Mouse (Mus musculus) cerebellum, adult 9-11 months (tissue): ENCODE results near the gene Zfp2.

ENCODE experiments used
- DNase-seq: peaks from one replicate; pipeline ENCODE4 v3.0.0; 2022

Zfp2 gene

GRCm38 (mm10) chr11:50915671-50916320 lies at the start of gene Zfp2:
Zfp2 (minus strand) TSS chr11:50916165.
- peak; percentile 93 for DNase-seq

DNA sequence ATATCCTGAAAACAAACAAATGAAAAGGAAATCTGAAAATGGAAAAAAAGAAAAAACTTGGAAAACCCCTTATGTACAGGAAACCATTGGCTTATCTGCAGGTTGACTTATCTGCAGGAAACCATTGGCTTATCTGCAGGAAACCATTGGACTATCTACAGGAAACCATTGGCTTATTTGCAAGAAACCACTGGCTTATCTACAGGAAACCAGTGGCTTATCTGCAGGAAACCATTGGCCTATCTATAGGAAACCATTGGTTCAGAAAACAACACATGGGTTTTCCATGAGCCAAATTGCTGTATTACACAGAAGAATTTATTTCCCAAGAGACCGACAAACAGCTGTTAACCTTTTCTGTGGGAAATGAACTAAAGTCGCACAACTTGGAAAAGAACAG lies 48.9 kb upstream of the Zfp2 start:
- DNase-seq: no peak

- DNase-seq: no peak
Observed at GRCm38 (mm10) chr11:50953665-50954064, 37.7 kb upstream of the Zfp2 start, which contains the start of gene Prop1. Prop1 (minus strand) TSS chr11:50953765.

DNA sequence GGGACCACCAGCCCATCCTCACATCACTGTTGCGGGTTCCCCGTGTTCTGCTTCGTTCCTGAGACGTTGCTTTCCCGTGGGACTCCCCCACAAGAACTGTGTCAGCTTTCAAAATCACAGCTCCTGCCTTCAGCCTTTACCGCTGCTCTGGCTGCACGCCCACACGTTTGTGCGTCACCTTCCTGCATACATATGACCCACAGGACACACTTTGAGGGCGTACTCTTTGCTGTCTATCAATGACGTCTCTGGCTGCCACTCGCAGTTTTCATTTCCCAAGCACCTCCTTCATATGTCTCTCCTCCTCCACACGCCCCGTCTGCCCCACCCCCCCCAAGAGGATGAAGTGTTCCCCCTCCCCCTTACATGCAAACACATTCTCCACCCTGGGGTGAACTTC lies 36.3 kb upstream of the Zfp2 start:
- no peak for DNase-seq

DNA sequence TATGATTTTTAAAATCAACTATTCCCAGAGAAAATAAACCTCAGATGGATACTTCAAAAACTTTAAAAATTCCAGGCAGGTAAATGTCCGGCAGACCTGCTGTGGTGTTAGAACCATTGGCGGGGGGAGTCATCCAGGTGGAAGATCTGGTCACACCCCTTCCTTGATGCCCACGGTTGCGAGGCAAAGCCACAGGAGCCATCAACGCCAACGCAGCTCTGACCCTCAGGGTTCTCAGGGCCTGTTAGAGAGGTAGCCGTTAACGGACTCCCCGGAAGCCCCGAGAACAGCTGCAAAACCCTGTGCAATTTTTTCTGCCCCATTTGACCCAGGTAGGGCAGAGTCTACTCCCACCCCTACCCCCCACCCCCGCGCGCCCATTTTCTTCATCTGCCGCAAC lies 27.5 kb upstream of the Zfp2 start, which contains the start of gene 4933414I15Rik:
TSS of gene 4933414I15Rik (minus strand) at position 260 of the 400 bp plus-strand sequence.
- no peak for DNase-seq

DNA sequence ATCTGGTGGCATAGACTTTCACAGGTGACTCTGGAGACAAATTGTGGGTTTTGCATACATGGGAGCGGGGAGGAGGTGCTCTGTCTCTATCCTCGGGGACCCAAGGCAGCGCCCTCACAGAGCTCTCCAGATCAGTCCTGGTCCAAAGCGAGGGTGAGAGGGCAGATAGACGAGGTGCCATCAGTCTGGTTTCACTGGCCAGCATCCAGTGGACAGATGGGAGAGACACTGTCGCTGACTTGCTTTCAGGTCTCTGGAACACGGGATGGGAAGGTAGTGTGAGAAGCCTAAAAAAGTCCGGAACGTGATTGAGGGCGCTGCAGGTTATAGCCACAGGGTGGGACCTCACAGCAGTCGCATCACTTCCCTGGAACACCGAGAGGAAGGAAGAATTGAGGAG lies 26.4 kb upstream of the Zfp2 start:
- no peak for DNase-seq

GRCm38 (mm10) chr11:50939621-50940366 lies 23.8 kb upstream of the Zfp2 start:
- peak; percentile 21 for DNase-seq

DNA sequence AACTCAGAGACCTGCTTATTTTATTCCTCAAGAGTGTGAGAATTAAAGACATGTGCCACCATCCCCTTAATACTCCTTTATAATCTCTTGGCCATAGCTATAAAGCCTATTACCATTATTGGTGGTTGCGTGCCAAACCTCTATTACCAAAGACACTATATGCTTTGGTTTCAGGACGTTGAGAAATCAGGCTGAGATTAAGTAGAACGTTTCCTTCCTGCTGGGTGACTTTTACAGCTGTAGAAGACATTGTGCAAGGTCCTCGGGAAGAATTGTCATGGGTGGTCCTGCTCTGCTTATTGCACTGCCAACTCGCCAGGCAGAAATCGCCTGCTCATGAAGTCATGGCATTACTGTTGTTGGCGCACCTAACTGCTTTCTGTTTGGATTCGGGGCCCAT lies 22.5 kb upstream of the Zfp2 start:
- no peak for DNase-seq

DNA sequence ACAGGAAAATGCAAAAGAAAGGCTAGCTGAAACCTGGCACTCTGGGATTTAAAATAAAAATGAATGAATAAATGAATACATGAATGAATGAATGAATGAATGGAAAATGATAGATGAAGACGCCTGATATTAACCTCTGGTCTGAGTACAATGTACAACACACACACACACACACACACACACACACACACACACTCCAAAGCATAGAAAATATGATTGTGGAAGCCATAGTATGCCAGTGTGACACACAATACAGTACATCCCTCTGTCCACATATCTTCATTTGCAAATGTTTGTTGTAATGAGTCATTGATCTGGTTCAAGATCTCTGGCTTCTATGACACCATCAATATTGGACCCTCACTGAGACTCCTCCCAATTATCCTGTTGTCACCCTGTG lies 16.1 kb upstream of the Zfp2 start:
- no peak for DNase-seq

DNA sequence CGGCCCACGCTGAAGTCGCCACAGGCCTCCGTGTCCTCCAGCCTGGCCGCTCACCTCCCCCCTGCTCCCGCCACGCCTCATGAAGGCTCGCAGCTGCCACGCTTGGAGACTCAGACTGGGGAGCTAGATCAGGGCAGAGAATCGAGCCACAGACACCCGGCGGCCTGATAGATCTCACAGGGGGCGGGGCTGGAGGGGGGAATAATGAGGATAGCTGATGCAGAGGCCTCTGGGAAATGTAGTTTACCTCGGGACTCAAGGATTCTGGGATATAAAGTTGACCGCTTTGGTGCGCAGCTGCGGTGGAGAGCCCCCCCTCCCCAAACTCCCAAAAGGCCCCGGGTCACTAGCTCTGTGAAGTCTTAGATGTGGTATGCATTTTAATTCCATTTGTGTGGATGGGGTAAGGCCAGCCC lies 15.5 kb upstream of the Zfp2 start, which contains the start of gene Zfp354b:
TSS of gene Zfp354b (minus strand) at position 183 of the 416 bp plus-strand sequence.
- peak; percentile 92 for DNase-seq

GRCm38 (mm10) chr11:50931021-50931420 lies 15.1 kb upstream of the Zfp2 start:
- DNase-seq: no peak

DNA sequence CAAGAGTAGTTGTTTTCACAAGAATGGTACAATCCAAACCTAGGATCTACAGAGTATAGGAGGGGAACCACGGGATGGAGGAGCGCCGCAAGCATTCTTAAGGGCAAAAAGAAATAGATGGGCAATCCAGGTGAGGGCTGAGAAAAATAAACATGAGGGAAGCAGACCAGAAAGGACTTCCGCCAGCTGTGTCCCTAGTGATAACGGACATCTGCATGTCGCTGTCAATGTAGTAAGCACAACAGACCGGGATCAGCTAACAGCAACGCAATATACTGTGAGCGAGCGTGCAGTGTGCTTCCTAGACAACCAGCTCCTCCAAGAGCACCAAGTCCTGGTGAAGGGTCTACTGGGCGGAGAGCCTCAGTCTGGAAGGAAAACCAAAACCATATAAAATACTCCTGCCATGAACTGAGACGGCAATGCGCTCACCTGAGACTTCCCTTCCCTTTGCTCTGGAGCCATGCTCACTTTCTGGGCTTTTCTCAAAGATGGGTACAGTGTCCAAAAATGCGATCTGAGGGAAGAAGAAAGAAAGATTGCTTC lies 14.6 kb upstream of the Zfp2 start:
- peak; percentile 25 for DNase-seq

- no peak for DNase-seq
Observed at GRCm38 (mm10) chr11:50914461-50914860, 1.5 kb downstream of the Zfp2 start.

- no peak for DNase-seq
Observed at GRCm38 (mm10) chr11:50913301-50913700, 2.7 kb downstream of the Zfp2 start.

DNA sequence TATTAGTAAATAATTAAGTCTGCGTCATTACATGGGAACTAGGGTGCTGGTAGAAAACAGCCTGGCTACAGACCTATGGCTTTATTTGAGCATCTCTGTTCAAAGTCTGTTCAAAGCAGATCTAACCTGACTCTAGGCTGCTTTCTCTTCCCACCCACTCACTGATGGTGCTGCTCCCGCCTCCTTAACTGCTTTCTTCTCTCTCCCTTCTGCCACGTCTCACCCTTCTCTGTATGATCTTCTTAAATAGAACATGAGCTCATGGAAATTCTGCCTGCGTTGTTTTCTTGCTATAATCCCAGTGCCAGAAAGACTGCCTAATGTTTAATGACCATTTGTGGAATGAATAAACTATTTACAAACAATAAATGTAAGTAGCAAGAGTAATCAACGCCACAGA lies 7.8 kb downstream of the Zfp2 start:
- DNase-seq: no peak

GRCm38 (mm10) chr11:50897359-50897758 lies 18.6 kb downstream of the Zfp2 start:
- DNase-seq: no peak

- DNase-seq: no peak
Observed at GRCm38 (mm10) chr11:50892441-50892840, 23.5 kb downstream of the Zfp2 start.

GRCm38 (mm10) chr11:50887390-50888128 lies 28.4 kb downstream of the Zfp2 start, which contains the start of gene Zfp454:
Zfp454 (minus strand) TSS chr11:50887651.
- DNase-seq: peak; percentile 97

- no peak for DNase-seq
Observed at GRCm38 (mm10) chr11:50886933-50887293, 29.1 kb downstream of the Zfp2 start.

DNA sequence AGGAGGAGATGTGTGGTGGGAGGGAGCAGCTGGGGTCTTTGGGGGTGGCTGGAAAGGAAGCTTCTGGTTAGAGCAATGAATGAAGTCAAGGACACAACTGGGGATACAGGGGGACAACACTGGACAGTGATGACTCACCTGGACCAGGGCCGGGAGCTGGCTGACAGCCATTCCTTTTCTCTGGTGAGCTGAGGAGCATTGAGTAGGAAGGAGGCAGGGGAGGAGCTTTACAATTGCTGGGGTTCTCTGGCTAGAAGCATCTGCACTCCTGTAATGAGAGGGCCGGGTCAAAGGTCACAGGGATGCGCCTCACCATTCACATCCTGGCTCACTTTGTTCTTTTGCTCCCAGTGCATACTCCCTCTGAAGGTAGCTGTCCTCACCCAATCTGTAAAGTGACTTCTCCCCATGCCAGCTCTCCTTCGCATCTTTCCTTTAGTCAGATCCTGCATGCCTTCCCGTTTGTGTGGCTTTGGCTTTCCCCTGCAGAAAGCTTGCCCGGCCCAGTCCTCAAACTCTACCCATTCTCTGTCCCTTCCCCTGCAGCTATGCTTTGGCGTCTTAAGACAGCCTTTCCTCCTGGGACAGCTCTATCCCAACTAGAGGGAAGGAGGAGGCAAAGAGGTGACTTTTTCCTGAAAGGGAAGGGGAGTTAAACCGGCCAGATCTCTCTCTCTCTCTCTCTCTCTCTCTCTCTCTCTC lies 29.6 kb downstream of the Zfp2 start:
- peak; percentile 55 for DNase-seq

DNA sequence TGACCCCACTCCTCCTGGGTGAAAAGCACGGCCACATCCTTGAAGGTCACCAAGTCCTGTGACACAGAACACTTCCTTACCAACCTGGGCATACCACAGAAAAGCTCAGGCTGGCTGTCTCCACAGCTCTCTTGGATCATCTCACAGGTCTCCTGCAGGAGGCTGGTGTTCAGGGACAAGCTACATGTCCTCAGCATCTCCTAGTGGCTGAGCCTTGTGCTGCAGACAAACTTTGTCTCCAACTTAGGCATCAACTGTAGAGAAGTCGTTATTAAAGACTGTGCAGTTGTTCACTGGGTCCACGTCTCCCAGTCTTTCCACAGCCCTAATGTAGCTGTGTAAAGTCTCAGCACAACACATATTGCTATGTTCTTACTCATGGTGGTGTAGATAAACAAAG lies 32.2 kb downstream of the Zfp2 start:
- DNase-seq: no peak

- DNase-seq: no peak
Observed at GRCm38 (mm10) chr11:50878641-50879040, 37.3 kb downstream of the Zfp2 start.
